Mouse (Mus musculus): ENCODE data around the gene Zic4.

Gene Zic4

DNA sequence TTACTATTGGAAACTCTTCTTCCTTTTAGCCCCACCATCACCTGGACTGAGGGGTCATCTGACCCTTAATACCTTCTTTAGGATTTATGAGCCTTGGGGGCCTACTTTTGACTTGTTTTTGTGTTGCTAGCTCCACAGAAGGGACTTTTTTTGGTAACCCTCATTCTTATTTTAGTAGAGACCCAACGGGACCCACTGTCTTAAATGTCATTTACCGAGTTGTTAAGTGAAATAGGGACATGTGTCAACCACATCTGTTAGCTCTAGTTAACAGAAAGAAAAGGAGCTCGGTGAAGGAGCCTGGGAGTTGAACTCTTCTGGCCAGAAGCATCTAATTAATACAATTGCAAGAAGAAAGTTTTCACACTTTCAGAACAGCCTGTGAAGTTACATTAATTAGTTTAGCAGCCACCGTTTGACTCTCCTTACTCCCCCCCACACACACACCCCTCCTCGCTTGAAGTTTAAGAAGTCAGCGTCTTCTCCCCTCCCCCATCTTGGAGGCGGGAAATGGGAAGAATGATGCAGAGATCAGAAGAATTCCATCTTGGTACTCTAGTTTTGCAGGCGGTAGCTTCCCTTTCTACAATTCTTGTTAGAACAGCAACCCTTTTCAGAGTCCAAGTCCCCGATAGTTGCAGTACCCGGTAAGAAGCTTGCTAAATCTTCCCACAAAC lies 17.7 kb downstream of the Zic4 start:
- no peak for DNase-seq (ENCODE audit: low read depth, low spot score)

DNA sequence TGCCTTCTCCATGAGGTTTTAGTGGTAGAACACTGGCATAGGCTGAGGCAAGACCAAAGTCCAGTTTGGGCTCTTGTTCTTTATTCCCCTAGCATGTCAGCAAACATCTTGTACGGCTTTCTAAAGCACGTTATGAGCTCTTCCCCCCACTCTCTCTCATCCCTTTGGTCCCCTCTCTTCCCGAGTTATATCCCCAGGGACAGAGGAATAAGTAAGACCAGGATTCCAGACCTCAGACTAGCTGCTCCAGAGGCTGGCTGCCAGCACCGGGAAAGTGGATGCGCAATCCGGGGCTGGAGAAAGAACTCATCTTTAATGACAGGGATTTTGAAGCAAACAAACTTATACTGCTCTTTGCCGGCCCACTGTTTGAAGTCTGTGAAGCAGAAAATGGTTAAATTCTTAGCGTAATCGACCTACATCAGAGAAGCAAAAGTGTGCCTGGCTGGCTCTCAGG lies 18.3 kb downstream of the Zic4 start:
- DNase-seq (ENCODE audit: low read depth, low spot score) = no peak

DNA sequence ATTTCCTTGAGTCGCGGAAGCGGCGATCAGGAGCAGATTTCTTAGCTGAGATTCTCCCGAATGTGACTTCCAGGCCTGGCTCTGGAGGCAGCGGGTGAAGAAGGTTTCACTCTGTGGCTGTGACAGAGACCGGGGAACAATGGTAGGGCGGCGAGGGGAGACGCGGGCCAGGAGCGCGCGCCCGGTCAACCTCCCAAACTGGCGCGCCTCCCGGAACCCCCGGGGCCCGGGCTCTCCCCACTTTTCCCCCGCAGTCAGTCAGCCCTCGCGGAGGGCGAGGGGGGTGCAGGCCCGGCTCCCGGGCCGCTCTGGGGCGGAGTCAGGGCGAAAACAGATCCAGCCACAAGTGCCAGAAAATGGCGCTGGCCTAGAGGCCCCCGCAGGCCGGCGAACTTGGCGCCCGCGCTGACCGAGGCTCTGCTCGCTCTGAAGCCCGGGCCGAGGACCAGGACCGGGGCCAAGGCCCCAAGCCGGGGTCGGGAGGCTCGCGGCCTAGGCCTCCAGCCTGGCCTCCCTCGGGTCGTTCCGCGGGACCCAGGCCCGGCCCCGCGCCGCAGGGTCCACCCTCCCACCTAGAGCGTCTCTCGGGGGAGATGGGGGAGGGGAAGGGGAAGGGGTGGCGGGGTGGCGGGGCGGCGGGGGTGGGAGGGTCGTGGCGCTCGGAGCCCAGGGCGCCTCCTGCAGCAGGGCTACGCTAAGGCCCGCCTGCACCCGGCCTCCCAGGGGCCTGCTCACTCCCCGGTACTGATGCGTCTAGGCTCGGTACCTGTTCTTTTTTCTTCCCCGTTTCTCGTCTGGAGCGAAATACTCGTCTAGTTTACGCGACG lies 19.3 kb downstream of the Zic4 start:
- DNase-seq (ENCODE audit: low read depth, low spot score) = no peak

DNA sequence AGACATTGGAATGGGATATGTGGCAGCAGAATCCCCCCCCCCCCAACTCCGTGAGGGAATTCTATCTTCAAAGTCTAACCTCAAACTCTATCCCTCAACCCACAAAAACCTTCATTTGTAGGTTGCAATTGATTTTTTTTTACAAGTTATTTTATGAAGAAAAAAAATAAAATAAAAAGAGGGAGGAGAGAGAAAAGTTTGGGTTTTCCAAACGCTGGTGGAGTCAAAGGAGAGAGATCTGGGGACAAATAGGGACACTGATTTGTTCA lies 19.8 kb downstream of the Zic4 start:
- DNase-seq (ENCODE audit: low read depth, low spot score) = no peak

DNA sequence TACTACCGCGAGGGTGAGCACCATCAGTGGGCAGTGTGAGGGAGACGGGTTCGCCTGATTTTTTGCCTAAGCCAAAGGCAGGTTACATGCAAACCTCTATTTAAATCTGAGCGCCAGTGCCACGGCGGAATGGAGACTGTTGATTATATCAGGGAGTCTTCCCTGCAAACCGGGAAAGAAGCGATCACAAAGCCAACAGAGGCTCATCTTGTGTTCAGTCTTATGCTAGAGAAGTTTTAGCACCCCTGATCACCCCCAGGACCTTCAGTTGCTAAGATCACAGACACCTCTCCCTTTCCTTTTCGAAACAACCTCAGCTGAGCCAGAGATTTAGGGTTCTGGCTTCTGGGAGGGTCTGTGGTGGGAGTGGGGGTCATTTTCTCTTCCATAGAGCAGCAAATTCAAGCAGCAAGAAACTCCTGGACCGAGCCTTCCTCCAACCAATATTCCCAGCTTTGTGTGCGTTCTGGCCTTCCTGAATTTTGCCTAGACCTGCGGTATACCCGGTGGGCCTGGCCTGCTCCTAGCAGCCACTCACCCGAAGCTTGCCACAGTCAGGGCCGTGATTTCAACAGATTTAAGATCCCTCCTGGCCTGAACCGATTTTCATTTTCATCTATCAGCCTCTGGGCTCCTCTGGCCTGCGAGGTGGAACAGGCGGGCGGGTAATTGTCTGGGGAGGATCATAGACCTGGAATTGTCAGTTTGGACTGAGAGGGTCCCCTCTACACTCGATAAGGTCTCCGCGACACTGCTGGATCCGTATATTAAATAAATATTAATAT lies 20.4 kb downstream of the Zic4 start:
- no peak for DNase-seq (ENCODE audit: low read depth, low spot score)

DNA sequence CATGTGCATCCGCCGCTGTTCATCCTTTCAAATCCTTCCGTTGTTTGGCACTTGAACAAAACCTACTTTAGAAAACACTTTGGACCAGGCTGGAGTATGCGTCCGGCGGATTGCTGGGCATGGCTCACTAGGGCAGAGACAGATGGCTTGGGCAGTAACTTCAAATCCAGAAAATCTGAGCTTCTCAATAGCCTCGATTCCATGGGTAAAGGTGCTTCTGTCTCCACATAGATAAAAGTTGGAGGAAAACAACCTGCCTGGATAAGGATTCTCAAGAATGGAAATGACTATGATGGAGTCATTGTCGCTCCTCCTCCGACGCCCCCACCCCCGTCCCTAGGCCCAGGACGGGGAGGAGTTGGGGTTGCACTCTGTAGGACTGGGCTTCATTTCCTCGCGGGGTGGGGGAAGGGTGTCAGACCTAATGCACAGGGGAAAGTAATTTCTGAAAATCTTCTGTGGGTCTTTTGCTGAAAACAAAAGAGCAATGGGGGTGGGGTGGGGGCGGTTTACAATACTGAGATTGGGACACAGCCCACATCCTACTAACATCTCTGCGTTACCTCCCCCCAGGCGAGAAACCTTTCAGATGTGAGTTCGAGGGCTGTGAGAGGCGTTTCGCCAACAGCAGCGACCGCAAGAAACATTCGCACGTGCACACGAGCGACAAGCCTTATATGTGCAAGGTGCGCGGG lies 21.4 kb downstream of the Zic4 start:
- no peak for DNase-seq (ENCODE audit: low read depth, low spot score)

DNA sequence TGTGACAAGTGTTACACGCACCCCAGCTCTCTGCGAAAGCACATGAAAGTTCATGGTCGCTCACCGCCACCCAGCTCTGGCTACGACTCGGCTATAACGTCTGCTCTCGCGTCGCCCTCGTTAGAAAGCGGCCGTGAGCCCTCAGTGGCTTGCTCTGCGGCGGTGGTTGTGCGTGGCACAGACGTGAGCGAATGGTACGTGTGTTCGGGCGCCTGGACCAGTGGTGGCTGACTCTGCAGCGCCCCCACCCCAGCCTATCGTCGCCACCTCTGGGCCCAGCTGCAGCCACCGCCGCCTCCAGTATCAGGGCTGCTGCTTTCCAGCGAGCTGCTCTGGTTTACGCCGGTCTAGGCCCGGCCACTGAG lies 21.9 kb downstream of the Zic4 start:
- no peak for DNase-seq (ENCODE audit: low read depth, low spot score)

DNA sequence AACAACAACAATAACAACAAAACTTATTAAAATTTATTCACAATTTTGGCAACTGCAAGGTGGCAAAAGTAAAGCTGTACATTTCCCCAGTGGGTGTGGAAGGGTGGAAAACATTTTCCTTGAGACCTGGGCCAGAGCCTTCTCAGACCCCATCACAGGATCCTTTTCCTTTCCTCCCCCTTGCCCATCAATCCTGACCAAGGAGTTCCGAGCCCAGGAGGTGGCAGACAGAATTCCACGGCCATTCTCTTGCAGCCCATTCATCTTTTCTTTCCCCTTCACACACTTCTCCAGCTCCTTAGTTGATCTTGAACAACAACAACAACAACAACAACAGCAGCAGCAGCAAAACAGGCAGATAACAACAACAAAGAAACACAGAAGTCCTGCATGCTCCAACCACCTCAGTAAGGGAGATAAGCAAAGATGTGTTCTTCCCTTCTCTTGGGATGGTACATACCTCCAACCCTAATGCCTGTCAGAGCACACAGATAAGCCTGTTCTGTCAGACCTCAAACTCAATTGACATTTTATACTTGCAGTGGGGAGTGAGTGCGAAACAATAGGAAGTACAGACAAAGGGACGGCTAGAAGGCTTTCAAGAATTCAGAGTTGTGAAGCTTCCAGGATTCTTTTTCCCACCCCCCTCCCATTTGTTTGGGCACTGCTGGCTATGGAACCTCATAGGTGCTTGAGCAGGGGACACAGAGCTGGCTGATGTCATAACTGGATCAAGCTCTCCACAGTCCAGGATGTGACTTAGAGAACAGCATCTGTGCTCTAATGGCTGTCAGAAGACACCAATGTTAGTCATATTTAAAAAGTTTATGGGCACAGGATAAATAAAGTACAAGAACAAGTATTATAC lies 22.7 kb downstream of the Zic4 start:
- no peak for DNase-seq (ENCODE audit: low read depth, low spot score)

DNA sequence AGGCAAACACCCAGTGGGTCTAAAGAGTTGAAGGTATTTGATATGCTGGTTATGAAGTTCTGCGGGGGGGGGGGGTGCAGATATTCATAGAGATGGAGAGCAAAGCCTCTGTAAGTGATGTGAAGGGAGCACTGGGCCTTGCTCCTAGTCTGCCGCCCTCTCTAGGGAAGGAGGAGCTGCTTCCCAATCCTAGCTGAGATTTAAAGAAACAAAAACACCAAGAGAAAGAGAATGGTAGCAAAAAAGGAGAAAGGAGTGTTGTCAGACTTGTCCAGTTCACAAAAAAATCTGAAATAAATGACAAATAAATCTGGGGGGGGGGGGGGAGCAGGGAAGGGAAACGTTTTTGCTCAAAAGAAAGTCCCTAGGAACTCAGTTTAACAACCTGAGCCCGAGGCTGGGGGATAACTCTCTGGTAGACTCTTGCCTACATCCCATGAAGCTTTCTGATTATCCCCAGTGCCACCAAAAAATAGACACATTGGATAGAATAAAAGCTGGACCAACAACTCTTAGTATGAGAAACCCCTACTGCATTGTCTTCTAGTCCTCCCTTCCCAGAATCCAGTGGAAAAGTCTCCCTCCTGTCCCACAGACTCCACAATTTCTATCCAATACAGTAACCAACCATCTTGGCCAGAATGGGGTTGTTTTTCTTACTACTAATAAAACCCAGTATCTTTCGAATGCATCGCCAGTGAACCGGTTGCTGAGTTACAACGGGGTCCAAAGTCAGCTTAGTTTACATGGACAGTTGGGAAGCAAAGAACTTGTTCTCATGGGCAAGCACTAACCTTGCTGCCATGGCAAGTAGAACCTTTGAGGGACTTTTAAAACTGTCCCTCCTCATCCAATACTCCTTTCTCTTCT lies 23.6 kb downstream of the Zic4 start:
- no peak for DNase-seq (ENCODE audit: low read depth, low spot score)

DNA sequence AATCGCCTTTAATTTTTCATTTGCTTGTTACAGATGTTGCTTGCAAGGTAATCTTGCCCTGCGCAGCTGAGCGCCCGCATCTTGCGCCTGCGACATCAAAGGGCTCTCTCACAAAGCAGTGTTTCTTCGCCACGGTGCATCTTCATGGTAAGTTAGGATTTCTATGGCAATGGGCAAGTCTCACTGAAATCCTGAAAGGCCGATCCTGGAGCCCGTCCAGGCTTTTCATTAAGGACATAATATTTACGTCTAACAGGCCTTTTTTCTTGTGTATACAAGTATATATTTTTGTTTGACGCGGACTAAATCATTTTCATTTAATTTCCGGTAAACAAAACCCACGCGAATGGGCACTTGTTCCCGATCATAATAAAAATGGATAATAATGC lies 24.3 kb downstream of the Zic4 start:
- DNase-seq (ENCODE audit: low read depth, low spot score) = no peak

DNA sequence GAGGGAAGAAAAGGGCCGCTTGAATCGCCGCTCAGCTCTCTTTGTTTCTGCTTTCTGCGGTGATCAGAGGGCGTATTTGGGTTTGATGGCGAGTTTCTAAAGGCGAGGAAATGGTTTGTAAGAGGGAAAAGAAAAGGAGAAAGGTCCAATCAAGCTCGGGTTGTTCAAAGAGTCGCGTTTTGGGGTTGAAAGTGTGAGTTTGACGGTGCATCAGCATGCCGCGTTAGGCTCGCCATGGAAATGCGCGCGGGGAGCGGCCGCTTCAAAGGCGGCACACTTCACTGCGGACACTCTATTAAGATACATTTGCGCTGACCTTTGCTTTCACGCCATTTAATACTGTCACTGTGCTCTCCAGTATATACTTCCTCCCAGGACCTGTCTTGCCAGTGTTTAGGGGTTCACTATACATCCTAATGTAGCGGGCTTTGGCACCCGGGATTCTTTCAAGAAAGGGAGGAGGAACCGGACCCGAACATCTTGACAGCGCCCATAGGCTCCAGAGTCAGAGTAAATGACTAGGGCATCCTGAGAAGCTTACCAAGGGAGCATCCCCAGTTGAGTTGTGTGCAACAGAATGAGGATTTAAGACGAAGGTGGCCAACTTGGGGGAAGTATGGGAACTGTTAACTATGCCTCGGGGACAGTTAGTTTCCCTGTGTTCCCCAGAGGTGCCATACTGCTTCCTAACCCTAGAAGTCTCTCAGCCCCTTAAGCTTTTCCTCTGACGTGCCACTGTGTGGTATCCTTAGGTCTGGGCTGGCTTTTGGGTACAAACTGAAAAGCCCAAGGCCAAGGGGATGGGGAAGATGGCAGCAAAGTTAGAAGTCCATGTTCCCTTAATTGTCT lies 24.9 kb downstream of the Zic4 start:
- DNase-seq (ENCODE audit: low read depth, low spot score) = no peak

DNA sequence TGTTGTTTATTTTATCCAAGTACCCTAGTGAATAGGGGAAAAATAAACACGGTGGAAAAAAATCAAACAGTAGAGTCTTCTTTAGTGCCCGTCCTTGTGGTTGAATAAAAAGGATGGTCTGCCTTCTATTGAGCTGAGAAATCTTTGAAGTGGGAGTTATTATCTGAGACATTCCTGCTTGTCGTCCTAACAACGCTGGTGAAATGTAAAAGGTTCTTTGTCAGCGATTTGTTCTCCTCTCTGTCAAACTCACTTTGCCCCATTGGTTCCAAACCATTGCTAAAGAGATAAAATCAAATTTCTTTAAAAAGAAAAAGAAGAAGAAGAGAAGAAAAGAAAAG lies 25.5 kb downstream of the Zic4 start:
- no peak for DNase-seq (ENCODE audit: low read depth, low spot score)

DNA sequence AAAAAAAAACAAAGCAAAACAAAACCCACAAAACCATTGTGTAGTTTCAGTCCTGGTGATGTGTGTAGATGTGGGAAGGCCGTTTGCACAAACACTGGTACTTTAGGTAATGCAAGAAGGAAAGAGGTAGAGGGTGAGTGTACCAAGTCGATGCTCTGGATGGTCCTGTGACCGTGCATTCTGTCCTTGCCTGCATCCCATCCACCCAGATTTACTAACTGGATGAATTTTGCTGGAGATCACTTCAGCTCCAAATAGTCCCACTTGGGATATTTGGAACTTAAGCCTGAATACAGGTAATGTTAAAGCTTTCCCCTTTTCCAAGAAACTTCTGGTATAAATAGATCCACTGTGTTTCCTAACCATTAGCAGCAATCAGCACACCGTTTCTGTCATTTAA lies 26.0 kb downstream of the Zic4 start:
- no peak for DNase-seq (ENCODE audit: low read depth, low spot score)

DNA sequence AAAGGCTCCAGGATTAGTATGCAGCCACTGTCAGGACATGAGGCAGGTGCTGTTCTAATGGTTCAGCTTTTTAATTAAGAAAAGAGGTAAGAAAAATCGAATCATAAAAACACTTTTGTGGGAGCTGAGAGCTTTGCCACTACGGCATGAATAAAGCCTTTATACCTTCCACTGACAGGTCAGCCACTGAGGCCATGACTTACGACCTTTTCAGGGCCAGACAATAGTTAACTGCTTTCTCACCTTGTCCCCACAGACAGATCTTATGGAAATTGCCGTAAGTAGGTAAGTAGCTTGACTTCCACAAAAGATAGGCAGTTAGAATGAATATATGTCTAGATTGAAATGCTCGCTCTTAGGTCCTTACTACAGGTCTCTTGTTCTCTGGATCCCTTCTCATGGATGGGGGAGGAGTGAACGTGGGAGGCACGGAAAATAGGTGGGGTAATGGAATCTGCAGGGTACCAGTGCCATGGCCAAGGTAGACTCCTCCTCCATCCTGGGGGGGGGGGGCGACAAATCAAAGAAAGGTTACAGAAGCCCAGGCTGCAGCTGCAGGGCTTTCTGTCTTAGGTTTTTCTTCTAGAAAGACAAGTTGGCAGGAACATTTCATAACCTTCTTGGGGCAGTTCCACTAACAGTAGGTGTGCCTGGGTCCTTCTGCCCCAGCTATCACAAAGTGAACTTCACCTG lies 31.3 kb downstream of the Zic4 start:
- no peak for DNase-seq (ENCODE audit: low read depth, low spot score)

DNA sequence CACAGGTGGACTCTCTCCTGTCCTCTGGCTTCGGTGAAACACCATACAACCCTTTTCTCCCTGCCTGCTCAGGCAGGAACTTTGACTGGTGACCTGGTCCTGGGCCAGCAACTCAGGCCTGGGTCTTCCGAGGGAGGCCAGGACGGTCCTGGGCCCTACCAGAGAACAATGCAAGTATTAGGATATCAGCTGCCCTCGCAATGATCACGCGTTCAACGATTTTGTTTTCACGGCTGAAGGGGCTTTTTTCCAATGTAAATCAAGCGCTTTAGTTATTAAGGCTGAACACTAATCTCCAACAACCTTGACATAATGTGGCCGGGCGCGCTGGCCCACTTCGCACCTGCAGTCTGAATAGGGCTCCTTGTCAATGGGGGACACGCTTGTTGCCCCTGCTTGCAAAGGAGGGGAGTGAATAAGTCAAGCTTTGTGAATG lies 32.0 kb downstream of the Zic4 start:
- DNase-seq (ENCODE audit: low read depth, low spot score) = no peak

DNA sequence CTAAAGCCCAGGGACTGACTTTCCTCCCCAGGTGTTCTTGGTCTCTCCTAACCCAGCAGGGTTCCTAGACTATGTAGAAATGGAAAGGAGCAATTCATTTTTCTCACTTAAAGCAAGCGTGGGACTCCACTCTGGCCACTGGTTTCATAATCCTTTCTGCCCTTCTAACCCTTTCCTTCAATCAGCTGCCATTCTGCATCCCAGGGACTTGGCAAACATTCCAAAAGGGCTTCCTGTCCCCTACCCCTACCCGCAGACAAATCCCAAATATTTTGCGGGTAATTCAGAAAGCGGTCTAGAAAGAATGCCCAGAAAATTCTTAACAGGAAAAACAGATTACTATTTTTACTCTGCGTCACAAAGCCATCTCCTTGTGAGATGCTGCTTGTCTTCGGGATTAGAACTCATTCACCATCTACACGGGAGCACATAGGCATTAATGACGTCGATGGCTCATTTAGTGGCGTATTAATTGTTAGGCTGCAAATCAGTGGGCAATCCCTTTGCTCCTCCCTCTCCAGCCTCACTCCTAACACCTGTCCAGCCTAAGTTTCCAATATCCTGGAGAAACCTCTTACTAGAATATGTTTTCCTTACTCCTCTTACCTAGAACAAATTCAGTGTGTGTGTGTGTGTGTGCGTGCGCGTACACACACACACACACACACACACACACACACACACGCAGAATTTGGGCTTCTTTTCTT lies 33.0 kb downstream of the Zic4 start:
- no peak for DNase-seq (ENCODE audit: low read depth, low spot score)

DNA sequence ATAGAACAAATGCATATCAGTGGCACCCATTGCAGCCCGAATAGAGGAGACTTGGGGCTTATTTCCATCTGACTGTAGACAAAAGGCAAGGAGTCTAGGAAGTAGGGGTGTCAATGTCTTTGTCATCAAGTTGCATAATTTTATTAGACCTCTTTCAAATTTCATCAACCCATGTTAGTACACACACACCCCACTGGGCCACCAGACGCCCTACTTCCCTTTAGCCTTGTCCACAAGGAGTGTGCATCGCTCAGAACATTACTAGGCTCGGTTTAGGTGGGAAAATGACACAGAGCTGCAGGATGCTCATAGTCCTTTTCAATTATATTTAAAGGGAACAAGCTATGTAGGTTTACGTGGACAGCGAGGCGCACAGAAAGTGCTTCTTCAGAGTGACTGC lies 37.8 kb downstream of the Zic4 start:
- DNase-seq (ENCODE audit: low read depth, low spot score) = no peak

DNA sequence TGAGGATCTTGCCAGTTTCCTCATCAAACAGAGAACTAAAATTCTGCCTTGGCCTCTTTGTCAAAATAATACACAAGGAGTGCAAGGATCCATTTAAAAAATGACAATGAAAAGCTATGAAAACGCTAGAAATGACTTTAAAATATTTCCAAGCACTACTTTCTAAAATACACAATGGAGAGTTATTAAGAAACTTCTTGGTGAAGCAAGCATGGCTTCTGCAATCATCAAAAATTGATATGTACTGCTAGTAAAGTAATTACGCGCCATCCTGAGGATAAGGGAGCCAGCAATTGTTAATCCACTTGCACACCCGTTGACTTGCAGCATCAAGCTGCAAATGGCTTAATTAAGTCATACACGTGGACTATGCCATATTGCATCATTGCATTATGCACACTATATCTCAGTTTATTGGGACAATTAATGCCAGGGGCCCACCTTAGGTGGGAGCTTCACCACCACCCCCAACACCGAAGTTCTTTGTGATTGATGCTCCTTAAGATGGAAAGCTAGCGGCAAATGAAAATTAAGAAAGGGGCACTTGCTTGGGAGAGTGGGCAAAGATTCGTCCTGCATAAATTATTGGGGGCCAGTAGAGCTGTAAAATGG lies 38.4 kb downstream of the Zic4 start:
- no peak for DNase-seq (ENCODE audit: low read depth, low spot score)

Measured in mesoderm, embryonic 11.5 days (tissue).